Mouse (Mus musculus): ENCODE results near the gene Pde10a. TPM values are rescaled to one million over a fixed set of nuclear protein-coding genes. Genes with fewer than 3 reads are reported as not detected.

Pde10a gene
- total RNA-seq (2015), result 0.27 TPM in 1 of 2 replicates, not detected in the other
- 0.04 and 0.07 TPM in 2 replicates for total RNA-seq (2017)

DNA sequence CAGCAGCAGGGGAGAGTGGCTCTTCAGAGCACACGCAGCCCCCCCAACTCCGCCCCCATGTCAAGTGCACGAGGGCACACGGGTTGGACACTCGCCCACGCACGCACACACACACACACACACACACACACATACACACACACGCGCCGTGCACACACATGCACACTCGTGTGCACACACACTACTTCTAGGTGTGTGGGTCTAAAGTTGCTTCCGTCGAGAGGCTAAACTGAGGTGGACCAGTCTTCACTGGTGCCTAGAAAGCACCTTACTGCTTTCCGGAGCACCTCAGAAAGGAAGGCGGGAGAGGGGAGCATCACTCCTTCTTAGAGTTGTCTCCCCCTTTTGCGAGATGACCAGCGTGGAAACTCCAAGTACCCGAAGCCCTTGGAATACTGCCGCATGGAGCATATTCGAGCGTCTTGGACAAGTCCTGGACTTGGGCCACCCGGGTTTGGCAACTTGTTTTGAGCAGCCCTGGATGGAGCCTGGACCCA, at the start of gene Pde10a:
TSS of gene Pde10a (plus strand) at position 148 of the 497 bp plus-strand sequence.
- no peak for ATAC-seq (ENCODE audit: poor library complexity, severe bottlenecking)

DNA sequence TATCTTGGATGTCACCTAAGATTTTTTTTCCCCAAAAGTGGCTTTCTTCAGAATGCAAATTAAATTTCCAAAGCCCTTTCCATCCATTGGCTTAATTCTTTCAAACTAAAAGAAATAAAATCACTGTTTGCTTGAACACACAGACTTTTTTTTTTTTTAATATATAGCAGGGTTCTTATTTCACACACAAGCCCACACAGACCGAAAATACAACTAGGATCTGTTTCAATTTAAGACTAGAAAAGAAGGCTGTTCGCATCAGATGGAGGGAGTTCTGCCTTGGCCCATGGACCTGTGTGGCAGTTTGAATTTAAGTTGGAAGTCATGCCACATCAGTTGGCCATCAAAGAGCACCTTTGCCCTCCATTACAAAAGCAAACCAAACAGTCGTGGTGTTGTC, 46.6 kb upstream of the Pde10a start:
- no peak for ATAC-seq (ENCODE audit: poor library complexity, severe bottlenecking)

DNA sequence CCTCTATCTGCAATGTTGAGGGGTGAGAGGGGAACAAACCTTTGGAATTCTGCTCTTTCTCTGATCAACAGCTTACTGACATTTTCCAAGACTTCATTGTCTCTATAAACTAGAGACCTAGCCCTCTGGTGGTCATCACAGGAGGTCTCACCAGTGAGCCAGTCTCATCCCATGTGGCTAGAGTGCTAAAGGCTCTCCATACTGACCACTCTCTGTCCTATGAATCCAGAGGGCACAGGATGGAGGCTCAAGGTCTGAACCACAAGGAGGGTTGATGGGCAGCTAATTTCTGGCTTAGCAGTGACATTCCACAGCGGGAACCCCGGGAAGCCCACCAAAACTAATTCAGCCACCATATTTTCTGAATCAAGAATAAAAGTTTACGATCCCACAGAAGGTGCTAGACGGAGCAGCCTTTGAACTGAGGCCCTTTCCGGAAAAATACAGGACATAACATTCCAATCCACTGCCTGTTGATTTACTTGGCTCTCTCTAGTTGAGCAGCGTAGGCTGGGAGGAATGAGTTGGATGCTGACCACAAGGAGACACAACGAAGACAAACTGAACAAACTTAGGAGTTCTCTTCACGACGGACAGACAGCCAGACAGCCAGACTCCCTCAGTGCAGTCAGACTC, 45.6 kb upstream of the Pde10a start:
- no peak for ATAC-seq (ENCODE audit: poor library complexity, severe bottlenecking)

DNA sequence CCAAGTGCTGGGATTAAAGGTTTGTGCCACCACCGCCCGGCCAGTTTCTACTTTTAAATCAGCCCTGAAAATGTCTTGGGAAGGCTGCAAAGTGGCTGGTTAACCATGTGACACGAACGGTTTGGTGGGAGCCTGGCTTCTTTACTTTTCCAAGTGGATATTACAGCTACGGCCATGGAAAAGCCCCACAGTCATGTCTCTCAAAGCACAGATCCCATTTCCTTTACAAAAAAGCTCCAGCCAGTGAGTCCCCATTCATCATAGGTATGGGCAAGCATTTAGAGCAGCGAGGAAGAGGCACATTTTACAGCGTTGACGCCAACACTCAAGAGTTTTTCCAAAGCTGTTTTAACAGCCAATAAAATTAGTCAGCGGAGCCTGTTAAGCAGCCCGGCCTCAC, 43.4 kb upstream of the Pde10a start:
- no peak for ATAC-seq (ENCODE audit: poor library complexity, severe bottlenecking)

DNA sequence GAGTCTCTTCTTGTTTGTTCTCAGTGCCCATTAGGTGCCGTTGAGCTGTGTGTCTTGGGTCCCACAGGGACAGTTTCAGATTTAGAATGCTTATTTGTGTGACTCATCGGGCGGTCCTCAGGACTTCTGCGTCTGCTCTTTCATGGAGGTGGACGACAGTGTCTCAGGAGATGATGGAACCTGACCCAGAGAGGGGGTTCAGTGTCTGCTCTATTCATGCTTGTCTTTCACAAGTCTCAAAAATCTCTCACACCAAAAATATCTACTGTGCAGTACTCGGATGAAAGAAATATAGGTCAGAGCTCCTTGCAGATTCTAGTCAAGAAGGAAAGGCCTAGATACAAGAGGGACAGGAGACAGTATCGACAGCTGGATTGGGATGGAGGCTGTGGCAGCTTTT, 42.3 kb upstream of the Pde10a start:
- ATAC-seq (ENCODE audit: poor library complexity, severe bottlenecking), result no peak

DNA sequence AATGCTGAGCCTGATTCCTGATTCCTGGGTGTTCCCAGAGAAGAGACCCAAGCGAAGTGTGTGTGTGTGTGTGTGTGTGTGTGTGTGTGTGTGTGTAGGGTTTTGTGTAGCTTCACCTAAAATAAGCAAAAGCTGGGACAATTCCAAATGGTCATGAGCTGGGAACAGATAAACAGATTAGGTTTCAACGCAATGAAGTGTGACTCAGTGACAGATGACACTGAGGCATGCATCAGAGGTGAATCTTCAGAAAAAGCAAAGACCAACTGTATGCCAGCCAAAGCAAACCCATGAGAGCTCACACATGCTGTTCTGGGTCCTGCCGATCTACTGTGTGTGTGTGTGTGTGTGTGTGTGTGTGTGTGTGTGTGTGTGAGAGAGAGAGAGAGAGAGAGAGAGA, 40.9 kb upstream of the Pde10a start:
- ATAC-seq (ENCODE audit: poor library complexity, severe bottlenecking), result no peak

DNA sequence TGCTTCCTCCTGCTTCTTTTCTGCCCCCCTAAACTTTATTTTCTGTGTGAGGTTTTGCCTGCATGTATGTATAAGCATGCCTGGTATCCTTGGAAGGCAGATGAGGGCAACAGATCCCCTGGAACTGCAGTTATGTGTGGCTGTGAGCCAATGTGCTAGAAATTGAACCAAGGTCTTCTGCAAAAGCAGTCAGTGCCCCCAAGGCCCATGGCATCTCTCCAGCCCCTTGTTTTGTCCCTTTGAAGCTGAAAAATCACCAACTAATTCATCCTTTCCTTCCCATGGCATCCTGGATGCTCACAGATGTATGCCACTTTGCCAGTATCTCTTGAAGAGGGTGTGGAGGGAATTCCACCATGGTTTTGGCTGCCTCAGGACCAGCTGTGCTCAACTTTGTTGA, 40.0 kb upstream of the Pde10a start:
- ATAC-seq (ENCODE audit: poor library complexity, severe bottlenecking), result no peak

DNA sequence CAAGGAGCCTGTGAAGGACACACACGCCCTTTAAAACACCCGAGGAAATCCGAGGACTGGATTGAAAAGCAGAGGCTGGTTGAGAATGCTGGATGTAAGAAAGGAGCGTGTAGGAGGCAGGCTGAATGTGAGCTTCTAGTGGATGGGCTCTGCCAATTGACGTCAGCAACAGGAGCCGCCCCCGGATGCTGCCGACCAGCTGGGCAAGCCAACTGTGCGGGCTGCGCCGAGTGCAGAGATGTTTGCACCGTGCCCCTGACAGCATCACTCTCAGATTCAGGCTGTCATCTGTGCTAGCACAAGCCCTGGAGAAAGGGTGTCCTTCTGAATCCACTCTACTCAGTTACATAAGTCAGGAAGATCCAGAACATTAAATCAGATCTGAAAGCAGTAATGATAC, 37.3 kb upstream of the Pde10a start:
- ATAC-seq (ENCODE audit: poor library complexity, severe bottlenecking), result no peak

DNA sequence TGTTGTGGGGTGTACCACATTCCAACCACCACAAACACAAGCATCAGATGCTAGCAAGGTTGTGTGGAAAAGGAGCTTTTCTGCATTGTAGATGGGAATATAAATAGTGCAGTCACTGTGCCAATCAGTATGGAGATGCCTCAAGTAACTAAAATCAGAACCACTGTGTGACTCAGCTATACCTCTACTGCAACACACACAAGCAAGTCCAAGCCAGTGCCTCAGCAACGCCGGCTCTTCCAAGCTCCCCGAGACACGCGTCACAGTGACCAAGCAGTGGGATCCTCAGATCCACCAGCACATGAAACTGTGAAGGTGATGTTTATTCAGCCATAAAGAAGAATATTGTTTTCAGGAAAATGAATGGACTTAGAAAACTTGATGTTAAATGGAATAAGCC, 34.2 kb upstream of the Pde10a start:
- no peak for ATAC-seq (ENCODE audit: poor library complexity, severe bottlenecking)

DNA sequence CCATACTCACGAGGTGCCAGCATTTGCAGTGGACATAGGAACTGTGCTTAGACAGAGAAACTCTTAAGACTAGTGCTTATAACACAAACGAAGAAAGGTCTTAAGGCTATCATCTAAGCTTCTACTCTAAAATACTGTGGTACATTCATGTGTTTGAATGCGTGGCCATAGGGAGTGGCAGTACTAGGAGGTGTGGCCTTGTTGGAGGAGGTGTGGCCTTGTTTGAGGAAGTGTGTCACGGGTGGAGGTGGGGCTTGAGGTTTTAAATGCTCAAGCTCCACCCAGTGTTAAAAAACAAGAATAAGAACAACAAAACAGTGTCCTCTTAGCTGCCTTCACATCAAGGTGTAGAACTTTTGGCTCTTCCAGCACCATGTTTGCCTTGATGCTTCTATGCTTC, 31.7 kb upstream of the Pde10a start:
- no peak for ATAC-seq (ENCODE audit: poor library complexity, severe bottlenecking)

DNA sequence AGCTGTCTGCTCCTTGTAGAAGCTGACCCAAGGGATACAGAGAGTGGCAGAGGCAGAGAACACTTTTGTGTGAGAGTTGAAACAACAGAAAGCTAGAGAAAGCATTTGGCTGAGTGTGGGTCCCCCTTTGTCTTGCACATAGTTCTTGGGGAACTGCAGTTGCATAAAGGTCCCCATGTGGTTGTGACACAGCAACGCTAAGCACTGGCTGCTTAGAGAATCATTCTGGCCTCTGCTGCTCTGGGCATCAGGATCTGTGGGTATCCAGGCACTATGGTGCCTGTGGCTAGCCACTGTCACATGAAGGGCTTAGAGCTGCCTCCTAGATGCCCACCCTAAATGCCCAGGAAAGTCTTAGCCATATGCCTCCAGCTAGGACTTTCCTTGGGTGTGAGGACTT, 27.0 kb upstream of the Pde10a start:
- ATAC-seq (ENCODE audit: poor library complexity, severe bottlenecking), result peak; percentile 53

DNA sequence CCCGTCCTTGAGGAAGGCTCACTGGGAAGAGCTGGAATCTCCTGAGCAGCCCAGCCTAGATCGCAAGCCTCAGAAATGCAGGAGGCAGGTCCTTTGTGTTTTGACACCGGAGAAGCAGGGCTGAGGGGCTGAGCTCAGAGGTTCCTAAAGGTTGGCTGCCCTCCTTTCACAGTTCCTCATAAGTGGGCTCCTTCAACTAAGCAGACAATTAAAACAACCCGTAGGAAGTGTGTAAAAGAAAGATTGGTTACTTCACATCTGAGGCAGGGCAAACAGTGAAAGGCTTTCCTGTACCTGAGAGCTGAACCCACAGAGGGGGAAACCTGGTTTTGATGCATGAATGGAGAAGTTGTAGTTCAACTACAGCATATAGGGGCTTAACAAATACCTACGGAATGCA, 26.5 kb upstream of the Pde10a start:
- peak; percentile 60 for ATAC-seq (ENCODE audit: poor library complexity, severe bottlenecking)

DNA sequence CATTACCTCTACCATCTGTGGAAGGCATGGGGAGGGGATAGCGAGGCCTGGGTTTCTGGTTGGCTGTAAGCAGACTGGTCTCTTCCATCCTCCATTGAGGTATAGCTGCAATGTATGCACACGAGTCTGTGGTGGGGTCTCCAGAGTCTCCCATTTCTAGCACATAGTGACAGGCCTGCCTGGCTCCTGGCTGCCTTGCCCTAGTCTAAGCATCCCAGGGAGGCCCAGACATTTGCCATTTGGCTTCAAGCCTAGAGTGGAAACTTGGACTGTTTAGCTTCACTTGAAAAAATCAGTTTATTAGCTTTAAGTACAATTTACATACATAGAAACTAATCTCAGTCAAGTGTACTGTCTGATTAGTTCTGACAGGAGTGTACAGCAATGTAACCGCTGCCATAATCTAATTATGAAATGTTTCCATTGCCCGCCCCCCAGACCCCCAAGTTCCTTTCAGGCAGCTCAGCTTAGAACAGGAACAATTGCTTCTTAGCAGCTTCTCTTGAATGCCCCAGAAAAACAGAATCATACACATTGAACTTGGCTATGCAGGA, 25.5 kb upstream of the Pde10a start:
- no peak for ATAC-seq (ENCODE audit: poor library complexity, severe bottlenecking)

DNA sequence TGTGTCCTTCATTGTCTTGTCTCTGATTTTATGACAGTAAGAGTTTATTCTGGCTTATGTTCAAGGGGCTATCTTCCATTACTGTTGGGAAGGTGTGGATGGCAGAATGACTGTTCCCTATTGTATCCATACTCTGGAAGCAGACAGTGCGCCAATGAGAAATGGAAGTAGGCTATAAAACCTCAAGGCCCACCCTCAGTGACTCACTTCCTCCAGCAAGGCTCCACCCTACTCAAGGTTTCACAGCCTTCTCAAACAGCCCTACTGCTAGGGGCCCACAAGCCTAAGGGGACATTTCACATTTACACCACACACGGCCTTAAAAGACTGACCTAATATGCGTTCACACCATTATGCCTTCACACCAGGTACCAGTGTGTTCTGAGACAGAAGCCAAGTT, 20.8 kb upstream of the Pde10a start:
- ATAC-seq (ENCODE audit: poor library complexity, severe bottlenecking), result peak; percentile 60

DNA sequence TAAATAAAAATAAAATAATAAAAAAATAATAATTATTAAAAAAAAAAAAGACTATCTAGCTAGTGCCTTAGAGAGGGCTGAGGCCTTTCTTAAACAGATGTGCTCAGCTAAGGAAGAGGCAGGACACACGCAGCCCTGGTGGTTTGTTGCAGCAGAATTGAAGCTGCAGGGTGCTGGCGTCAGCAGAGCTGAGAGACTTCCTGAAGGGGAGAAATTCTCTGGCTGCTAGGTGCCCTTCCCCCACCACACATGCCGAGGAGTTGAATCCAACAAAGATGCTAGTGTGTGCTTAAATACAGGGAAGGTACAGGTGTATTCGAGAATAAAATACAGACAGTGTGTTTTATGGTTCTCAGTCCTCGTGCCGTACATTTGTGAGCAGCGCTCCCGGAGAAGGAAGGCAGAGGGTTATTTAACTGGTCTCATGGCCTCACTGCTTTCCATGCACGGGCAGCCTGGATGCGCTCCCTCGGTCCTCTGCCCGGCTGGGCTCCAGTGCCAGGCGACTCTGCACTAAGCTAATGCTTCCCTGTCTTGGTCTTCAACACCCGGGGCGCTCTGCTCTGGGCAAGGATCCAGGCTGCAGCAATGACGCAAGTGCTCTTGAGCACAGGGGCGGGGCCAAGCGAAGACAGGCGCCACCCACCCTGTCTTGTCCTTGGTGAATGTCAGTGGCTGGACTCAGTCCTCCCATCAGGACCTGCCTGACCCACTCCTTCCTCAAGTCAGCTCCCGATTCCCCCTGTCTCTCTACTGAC, 19.3 kb upstream of the Pde10a start:
- ATAC-seq (ENCODE audit: poor library complexity, severe bottlenecking), result peak; percentile 89

DNA sequence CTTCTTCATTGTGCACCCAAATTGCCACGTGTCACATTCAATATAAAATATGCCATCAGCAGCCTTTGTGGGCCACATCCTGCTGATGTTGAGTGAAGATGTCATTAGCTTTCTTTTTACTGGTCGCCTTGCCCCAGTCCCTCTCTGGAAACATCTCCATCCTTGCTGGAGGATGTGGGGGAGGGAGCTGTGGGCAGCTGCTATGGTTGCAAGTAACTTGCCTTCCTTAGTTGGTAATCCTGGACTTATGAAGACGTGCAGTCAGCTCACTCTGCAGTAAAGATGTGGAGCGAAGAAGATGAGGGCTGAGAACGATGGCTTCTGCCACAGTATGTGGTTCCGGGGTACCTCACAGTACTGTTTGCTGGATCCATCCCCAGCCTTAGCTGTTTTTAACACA, 18.4 kb upstream of the Pde10a start:
- ATAC-seq (ENCODE audit: poor library complexity, severe bottlenecking), result no peak

DNA sequence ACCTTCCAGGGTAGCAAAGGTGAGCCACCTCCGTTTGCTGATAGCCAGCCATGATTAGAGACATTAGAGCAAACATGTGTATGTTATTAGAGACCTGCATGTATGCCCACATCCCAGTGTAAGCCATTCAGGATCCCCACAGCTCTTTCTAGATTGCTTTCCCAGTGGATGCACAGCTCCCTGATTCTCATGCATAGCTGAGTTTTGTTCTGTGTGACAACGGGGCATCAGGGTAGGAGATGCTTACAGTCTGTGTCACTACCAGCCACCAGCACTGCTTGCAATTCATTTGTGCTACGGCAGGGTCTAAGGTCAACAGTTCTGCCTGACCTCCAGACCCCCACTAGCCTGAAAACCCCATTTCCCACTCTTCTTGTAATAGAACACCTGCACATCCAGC, 17.5 kb upstream of the Pde10a start:
- no peak for ATAC-seq (ENCODE audit: poor library complexity, severe bottlenecking)

DNA sequence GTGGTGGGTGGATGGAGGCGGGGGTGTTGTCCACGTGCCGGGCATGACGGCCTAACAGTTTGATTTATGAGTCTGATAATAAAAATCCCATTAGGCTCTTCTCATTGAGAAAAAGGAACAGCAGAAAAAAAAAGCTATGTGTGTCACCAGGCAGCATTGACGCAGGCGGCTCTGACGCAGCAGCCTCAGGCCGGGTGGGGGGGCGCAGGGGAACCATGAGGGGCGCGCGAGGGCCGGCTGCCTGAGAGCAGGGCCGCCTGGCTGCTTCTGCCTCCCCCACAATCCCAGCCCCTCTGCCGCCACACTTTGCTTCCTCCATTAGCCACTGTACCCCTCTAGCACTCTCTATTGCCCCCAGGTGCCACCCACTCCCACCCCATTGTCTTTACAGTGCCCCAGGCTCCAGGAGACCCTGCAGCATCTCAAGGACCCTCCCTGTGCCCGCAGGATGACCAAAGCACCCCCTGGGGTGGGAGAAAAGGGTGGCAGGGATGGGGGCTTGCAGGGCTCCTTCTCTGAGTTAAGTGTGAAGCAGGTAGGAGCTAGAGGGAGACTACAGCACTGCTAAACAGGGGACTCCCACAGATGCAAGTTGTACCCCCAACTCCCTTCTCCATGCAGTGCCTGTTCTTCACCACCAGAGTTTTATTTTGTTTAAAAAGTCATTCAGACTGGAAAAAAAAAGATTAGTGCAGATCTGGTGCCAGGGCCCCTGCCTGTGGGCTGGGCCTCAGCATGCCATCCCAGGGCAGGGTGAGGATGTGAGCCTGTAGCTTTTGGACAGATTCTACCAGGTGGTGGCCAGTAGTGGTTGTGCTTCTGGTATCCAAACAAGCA, 16.6 kb upstream of the Pde10a start:
- ATAC-seq (ENCODE audit: poor library complexity, severe bottlenecking), result no peak

DNA sequence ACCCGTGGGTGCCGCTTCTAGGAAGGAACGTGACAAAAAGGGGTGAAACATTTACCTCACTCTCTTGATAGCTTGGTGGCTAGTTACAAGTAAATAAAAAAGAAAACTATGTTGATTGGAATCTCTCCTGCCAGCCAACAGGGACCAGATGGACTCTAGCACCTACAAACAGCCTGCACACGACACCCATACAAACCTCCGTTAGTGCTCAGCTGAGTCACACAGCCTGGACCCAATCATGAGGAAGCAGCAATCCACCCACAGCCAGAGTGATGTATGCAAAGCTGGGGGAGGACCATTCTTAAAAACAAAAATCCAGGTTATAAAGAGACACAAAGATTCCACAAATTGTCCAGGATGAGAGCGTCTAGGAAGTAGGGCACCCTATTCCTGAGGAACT, 9.2 kb upstream of the Pde10a start:
- ATAC-seq (ENCODE audit: poor library complexity, severe bottlenecking), result no peak

DNA sequence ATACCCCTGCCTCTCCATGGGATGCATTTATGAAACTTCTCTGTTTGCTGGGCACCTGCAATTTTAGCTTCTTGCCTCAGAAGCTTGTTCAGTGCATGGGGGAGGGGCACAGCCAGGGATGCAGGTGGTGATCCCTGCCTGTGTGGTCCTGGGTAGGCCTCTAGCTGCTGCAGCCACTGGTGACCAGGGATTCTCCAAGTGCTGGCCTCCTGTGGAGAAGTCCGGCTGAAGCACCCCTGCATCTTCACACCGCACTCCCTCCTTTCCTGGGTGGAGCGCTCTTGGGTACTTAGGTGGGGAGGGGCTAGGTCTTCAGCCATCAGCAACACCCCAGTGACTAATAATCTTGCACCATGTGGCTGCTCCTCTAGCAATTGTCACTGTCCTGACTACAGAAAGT, 1.2 kb upstream of the Pde10a start:
- no peak for ATAC-seq (ENCODE audit: poor library complexity, severe bottlenecking)

All from megakaryocyte, adult 5-6 weeks (primary cell).